Mouse (Mus musculus): Measurements from ENCODE around the gene Rhof. TPM values are rescaled to one million over a fixed set of nuclear protein-coding genes. Genes with fewer than 3 reads are reported as not detected.

The Rhof gene
- polyA plus RNA-seq, 1 experiment from 2014 or later = 5.6 TPM

GRCm38 (mm10) chr5:123118826-123119225 is 13.7 kb downstream of the Rhof start:
- no peak for ATAC-seq (ENCODE audit: insufficient number of reproducible peaks, insufficient read depth, low FRiP score, low TSS enrichment, low read depth)
- Histone ChIP-seq H3K4me1 (no peaks in the 10 kb centered on the region), H3K36me3 (peaks cover 26% of the 10 kb centered on the region), H3K4me3 (no peak overlapping the region), H3K4me2 (no peak overlapping the region), H3K27me3 (no peaks in the 10 kb centered on the region), H3K9me3 (no peaks in the 10 kb centered on the region), H3K27ac (no peak overlapping the region), H3K9ac (no peak overlapping the region)
- 78% methylated on average over 10 of the region's 10 CpGs for WGBS

GRCm38 (mm10) chr5:123117773-123118172 is 14.7 kb downstream of the Rhof start:
- no peak overlapping the region for H3K9ac ChIP-seq
- no peaks in the 10 kb centered on the region for H3K9me3 ChIP-seq
- H3K4me1 ChIP-seq = no peaks in the 10 kb centered on the region
- H3K27me3 ChIP-seq = no peaks in the 10 kb centered on the region
- H3K27ac ChIP-seq = no peak overlapping the region
- peaks cover 16% of the 10 kb centered on the region for H3K36me3 ChIP-seq
- no peak for ATAC-seq (ENCODE audit: insufficient number of reproducible peaks, insufficient read depth, low FRiP score, low TSS enrichment, low read depth)
- H3K4me3 ChIP-seq = no peak overlapping the region
- no peak overlapping the region for H3K4me2 ChIP-seq
- 88% methylated on average over 8 of the region's 8 CpGs for WGBS

DNA sequence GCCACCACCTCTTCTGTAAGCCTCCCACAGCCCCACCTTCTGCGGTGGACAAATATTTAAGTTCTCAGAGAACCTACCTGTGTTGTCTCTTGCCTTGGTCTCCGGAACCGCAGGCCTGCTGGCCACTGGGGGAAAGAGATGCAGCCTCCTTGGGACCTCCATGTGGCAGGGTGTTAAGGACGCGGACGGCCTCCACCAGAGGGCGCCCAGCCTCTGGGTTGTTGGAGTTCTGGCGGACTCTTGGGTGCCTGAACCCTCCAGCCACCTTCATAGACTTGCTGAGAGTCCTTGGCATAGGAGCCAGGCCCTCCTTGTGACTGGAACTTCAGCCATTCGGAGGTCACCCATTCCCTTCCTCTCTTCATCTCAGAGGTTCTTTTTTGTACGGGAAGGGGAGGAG is 15.2 kb downstream of the Rhof start:
- 12% methylated on average over 10 of the region's 10 CpGs for WGBS
- H3K27me3 ChIP-seq = no peaks in the 10 kb centered on the region
- H3K4me3 ChIP-seq = no peak overlapping the region
- H3K36me3 ChIP-seq = peaks cover 12% of the 10 kb centered on the region
- H3K9me3 ChIP-seq = no peaks in the 10 kb centered on the region
- no peak overlapping the region for H3K27ac ChIP-seq
- ATAC-seq (ENCODE audit: insufficient number of reproducible peaks, insufficient read depth, low FRiP score, low TSS enrichment, low read depth) = no peak
- H3K4me2 ChIP-seq = no peak overlapping the region
- H3K9ac ChIP-seq = no peak overlapping the region
- no peaks in the 10 kb centered on the region for H3K4me1 ChIP-seq

DNA sequence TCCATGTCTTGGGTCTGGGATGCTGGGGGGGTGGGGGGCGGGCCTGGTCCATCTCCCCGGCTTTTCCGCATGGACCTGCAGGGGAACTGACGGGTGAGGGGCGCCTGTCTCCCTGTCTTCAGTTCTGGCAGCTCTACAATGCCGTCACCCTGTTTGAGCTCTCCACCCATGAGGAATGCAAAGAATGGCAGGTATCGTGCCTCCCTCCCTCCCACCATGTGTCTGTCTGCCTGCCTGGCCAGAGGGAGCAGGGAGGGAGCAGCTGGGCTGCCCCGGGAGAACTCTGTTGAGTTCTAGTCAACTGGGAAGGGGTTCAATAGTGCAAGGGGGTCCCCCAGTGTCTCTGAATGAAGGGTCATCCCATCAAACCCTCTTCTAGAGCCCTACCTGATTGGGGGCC is 16.4 kb downstream of the Rhof start:
- Histone ChIP-seq H3K9me3 (no peaks in the 10 kb centered on the region), H3K27ac (no peak overlapping the region), H3K4me2 (no peak overlapping the region), H3K27me3 (no peaks in the 10 kb centered on the region), H3K9ac (peak overlapping the region; percentile 21; the same call in 1 of the 2 replicates), H3K4me3 (no peak overlapping the region), H3K36me3 (peaks cover 10% of the 10 kb centered on the region; the same call in 1 of the 2 replicates), H3K4me1 (no peaks in the 10 kb centered on the region)
- ATAC-seq (ENCODE audit: insufficient number of reproducible peaks, insufficient read depth, low FRiP score, low TSS enrichment, low read depth) = no peak
- 65% methylated on average over 8 of the region's 8 CpGs for whole genome bisulfite sequencing

DNA sequence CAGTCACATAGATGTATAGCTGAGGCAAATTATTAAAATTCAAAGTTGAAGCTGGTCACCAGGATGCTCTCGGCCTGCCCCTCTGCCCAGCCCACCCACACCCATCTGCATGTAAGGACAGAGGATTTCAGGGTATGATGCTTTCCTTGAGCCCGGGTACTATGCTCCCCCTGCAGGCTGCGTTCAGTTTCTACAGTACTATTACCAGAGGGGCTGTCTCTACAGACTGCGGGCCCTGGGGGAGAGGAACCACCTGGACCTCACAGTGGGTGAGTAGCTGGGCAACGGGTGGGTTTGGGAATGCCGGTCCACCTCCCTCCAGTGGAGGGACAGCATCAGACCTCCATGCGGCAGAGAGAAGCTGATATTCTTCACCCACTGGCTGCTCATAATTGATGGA is 17.6 kb downstream of the Rhof start:
- Histone ChIP-seq H3K9ac (no peak overlapping the region), H3K36me3 (peaks cover 10% of the 10 kb centered on the region; the same call in 1 of the 2 replicates), H3K27me3 (no peaks in the 10 kb centered on the region), H3K4me3 (no peak overlapping the region), H3K4me2 (no peak overlapping the region), H3K9me3 (no peaks in the 10 kb centered on the region), H3K27ac (no peak overlapping the region), H3K4me1 (peaks cover 9% of the 10 kb centered on the region)
- ATAC-seq (ENCODE audit: insufficient number of reproducible peaks, insufficient read depth, low FRiP score, low TSS enrichment, low read depth) = no peak
- WGBS = 46% methylated on average over 7 of the region's 7 CpGs

DNA sequence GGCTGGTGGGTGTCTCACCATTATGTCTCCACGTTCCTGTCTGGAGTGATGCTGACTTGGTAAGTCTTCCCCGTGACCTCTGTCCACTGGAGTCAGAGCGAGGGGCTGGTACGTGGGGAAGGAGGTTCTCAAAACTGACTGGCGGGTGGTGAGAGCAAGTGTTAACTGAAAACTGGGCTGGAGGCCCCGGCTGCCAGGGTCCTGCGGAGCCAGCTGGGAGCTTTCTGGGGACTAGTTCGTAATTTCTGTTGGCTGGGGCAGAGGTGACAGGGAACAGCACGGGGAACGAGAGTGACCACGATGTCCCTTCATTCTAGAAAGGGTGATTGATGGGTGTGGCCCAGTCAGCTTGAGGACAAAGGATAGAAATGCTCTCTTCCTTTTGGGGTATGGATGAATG is 18.4 kb downstream of the Rhof start:
- no peak overlapping the region for H3K4me3 ChIP-seq
- ATAC-seq (ENCODE audit: insufficient number of reproducible peaks, insufficient read depth, low FRiP score, low TSS enrichment, low read depth) = no peak
- no peak overlapping the region for H3K9ac ChIP-seq
- H3K27ac ChIP-seq = no peak overlapping the region
- H3K36me3 ChIP-seq = peaks cover 5% of the 10 kb centered on the region; the same call in 1 of the 2 replicates
- H3K4me1 ChIP-seq = peaks cover 17% of the 10 kb centered on the region
- no peaks in the 10 kb centered on the region for H3K9me3 ChIP-seq
- 78% methylated on average over 11 of the region's 11 CpGs for WGBS
- H3K27me3 ChIP-seq = no peaks in the 10 kb centered on the region
- no peak overlapping the region for H3K4me2 ChIP-seq

- H3K4me1 ChIP-seq = peaks cover 20% of the 10 kb centered on the region
- no peaks in the 10 kb centered on the region for H3K27me3 ChIP-seq
- H3K4me3 ChIP-seq = no peak overlapping the region
- ATAC-seq (ENCODE audit: insufficient number of reproducible peaks, insufficient read depth, low FRiP score, low TSS enrichment, low read depth) = no peak
- H3K27ac ChIP-seq = peak overlapping the region; percentile 33; the same call in 1 of the 2 replicates
- H3K9ac ChIP-seq = 0 out of 2 replicates have a peak overlapping the region, but pooled peaks have one; percentile 41
- no peaks in the 10 kb centered on the region for H3K9me3 ChIP-seq
- 45% methylated on average over 13 of the region's 13 CpGs for WGBS
- H3K36me3 ChIP-seq = no peaks in the 10 kb centered on the region
- H3K4me2 ChIP-seq = no peak overlapping the region
Measured at GRCm38 (mm10) chr5:123110296-123110721, 22.2 kb downstream of the Rhof start.

- ATAC-seq (ENCODE audit: insufficient number of reproducible peaks, insufficient read depth, low FRiP score, low TSS enrichment, low read depth) = no peak
- Histone ChIP-seq H3K27me3 (no peaks in the 10 kb centered on the region), H3K9ac (peak overlapping the region; percentile 36; the same call in 1 of the 2 replicates), H3K4me2 (peak overlapping the region; percentile 31), H3K36me3 (no peaks in the 10 kb centered on the region), H3K4me3 (no peak overlapping the region), H3K9me3 (no peaks in the 10 kb centered on the region), H3K27ac (peak overlapping the region; percentile 33; the same call in 1 of the 2 replicates), H3K4me1 (peaks cover 20% of the 10 kb centered on the region)
- 37% methylated on average over 13 of the region's 13 CpGs for WGBS
Measured at GRCm38 (mm10) chr5:123109452-123110203, 22.9 kb downstream of the Rhof start.

DNA sequence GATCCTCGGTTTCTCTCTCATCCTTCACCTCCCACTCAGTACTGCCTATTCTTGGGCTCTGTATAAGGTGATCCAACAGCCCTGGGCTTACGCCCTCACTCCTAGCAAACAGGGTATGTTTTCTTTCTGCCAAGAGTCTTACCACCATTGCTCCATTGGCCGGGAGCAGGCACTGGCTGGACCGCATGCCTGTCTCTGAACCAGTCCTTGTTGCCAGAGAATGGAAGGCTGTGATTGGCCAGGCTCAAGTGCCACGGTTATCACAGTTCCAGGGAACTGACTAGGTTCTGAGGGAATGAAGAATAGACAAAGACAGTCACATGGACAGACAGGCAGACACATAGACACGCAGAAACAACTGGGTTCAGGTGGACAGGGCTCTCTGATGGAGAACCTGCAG is 27.7 kb downstream of the Rhof start:
- 78% methylated on average over 6 of the region's 6 CpGs for WGBS
- Histone ChIP-seq H3K9me3 (no peaks in the 10 kb centered on the region), H3K27me3 (no peaks in the 10 kb centered on the region), H3K4me3 (no peak overlapping the region), H3K4me1 (peaks cover 21% of the 10 kb centered on the region), H3K4me2 (no peak overlapping the region), H3K36me3 (peaks cover 6% of the 10 kb centered on the region), H3K27ac (no peak overlapping the region), H3K9ac (no peak overlapping the region)
- no peak for ATAC-seq (ENCODE audit: insufficient number of reproducible peaks, insufficient read depth, low FRiP score, low TSS enrichment, low read depth)

DNA sequence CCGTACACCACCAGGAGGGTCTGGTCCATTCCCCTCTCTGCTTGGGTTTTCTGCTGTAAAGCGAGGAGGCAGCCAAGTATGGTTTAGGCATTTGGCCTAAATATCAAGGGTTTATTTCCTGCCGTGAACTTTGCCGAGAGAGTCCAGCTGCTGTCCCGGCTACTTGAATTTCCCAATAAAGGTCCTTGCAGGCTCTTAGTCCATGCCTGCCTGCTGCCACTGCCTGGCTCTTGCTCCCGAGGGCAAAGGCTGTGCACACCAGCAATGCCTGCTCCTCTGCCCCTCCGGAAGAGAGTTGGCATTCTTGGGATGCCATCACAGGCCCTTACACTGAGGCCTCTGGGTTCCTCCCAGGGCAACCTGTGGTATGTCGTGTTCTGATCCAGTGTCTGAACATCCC is 28.9 kb downstream of the Rhof start:
- Histone ChIP-seq H3K9me3 (no peaks in the 10 kb centered on the region), H3K4me2 (no peak overlapping the region), H3K4me3 (no peak overlapping the region), H3K27ac (no peak overlapping the region), H3K9ac (0 out of 2 replicates have a peak overlapping the region, but pooled peaks have one; percentile 32), H3K27me3 (no peaks in the 10 kb centered on the region), H3K4me1 (peaks cover 11% of the 10 kb centered on the region), H3K36me3 (peaks cover 12% of the 10 kb centered on the region)
- WGBS = 65% methylated on average over 8 of the region's 8 CpGs
- no peak for ATAC-seq (ENCODE audit: insufficient number of reproducible peaks, insufficient read depth, low FRiP score, low TSS enrichment, low read depth)

- no peak for ATAC-seq (ENCODE audit: insufficient number of reproducible peaks, insufficient read depth, low FRiP score, low TSS enrichment, low read depth)
- Histone ChIP-seq H3K36me3 (peaks cover 12% of the 10 kb centered on the region), H3K9me3 (no peaks in the 10 kb centered on the region)
Measured at GRCm38 (mm10) chr5:123102376-123102775, 30.1 kb downstream of the Rhof start.

GRCm38 (mm10) chr5:123098487-123098886 is 34.0 kb downstream of the Rhof start:
- no peak for ATAC-seq (ENCODE audit: insufficient number of reproducible peaks, insufficient read depth, low FRiP score, low TSS enrichment, low read depth)
- H3K9ac ChIP-seq = no peak overlapping the region
- H3K4me3 ChIP-seq = no peak overlapping the region
- peaks cover 12% of the 10 kb centered on the region for H3K36me3 ChIP-seq
- peaks cover 6% of the 10 kb centered on the region for H3K4me1 ChIP-seq
- no peak overlapping the region for H3K27ac ChIP-seq
- WGBS = 61% methylated on average over 2 of the region's 2 CpGs
- H3K4me2 ChIP-seq = no peak overlapping the region
- H3K27me3 ChIP-seq = no peaks in the 10 kb centered on the region
- no peaks in the 10 kb centered on the region for H3K9me3 ChIP-seq

More at GRCm38 (mm10) chr5:123102376-123102775, 30.1 kb downstream of the Rhof start:
- WGBS = 57% methylated on average over 7 of the region's 7 CpGs
- H3K27me3 ChIP-seq = no peaks in the 10 kb centered on the region
- H3K4me1 ChIP-seq = peaks cover 11% of the 10 kb centered on the region
- H3K27ac ChIP-seq = no peak overlapping the region
- H3K9ac ChIP-seq = 0 out of 2 replicates have a peak overlapping the region, but pooled peaks have one; percentile 23
- H3K4me2 ChIP-seq = no peak overlapping the region
- H3K4me3 ChIP-seq = no peak overlapping the region

All from embryonic facial prominence, embryonic 13.5 days (tissue).